Mouse (Mus musculus): ENCODE measurements around the gene Snrpa.

Gene Snrpa

DNA sequence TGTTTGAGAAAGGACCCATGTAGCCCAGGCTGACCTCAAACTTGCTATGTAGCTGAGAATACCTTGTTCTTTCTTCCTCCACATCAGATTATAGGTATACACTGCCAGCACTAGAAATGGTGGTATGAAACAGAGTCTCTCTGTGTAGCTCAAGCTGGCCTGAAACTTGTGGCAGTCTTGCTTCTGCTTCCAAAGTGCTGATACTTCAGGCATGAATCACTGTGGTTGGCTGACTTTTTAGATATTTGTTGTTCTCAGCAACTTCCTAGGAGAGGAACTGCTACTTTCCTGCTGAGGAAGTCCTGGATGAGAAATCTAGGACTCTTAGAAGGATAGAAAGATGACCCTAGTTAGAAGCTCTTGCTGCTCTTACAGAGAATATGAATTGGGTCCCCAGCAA lies 2.3 kb upstream of the Snrpa start:
- DNase-seq = no peak

DNA sequence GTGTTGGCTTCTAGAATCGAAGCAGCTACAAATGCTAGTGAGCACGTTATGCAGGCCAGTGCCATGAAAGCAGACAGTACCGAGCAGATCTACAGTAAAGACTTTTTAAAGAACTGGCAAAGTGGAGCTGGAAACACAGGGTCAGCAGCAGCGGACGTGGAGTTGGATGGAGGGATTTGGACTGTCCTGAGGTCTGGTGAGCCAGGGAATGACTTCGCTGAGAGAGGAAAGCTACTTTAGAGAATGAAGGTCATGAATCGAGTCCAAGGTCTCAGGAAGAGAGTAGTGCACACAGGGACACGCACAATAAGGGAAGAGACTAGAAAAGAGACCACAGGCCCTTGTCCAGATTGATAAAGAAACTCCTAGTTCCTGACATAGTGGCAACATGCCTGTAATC lies 1.6 kb upstream of the Snrpa start:
- DNase-seq = no peak

DNA sequence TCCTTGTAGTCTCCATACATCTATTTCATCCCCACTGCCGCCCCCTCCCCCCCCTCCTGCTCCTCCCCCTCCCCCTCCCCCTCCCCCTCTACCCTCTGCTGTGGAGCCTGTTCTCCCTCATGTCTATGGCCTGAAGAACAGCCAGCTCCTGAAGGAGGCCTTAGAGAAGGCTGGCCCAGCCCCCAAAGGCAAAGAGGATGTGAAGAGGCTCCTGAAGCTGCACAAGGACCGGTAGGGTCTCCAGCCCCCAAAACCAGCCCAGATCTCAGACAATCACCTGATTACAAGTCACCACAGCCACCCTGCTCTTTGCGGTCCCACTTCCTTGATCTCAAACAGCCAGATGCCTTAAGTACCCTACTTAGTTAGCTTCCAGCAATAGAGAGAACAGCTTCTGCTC lies 1.1 kb upstream of the Snrpa start:
- DNase-seq = no peak

DNA sequence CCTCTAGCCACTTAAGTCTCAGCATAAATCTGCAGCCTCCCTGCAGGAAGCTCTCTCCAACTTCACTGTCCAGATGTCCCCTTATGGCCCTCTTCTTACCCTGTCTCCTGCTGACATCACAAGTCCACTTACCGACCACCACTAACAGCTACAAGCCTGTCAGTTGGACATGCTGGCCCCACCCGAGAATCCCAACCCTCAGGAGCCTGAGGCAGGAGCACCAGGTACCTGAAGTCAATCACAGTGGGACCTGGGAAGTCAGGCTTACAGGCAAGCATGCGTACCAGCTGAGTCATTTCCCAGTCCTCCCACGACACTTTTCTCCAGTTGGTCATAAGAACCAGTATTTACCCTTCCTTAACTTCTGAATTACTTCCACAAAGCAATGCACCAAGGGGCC lies 2.3 kb downstream of the Snrpa start:
- DNase-seq = no peak

DNA sequence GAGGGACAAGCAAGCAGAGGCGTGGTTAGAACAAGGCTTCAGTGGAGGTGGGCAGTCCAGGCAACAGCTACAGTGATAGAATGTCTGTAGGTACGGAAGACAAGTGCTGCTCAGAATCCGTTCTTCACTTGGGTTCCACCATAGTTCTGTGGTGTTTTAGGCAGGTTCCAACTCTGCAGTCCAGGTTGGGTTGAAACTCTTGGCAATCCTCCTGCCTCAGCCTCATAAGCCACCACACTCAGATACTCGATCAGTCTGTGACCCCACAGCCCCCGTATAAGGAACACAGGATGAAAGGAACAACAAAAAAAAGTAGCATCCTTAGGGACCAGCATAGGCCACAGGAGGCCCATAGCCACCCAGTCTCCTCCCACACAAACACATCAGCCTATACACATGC lies 3.6 kb downstream of the Snrpa start:
- no peak for DNase-seq

DNA sequence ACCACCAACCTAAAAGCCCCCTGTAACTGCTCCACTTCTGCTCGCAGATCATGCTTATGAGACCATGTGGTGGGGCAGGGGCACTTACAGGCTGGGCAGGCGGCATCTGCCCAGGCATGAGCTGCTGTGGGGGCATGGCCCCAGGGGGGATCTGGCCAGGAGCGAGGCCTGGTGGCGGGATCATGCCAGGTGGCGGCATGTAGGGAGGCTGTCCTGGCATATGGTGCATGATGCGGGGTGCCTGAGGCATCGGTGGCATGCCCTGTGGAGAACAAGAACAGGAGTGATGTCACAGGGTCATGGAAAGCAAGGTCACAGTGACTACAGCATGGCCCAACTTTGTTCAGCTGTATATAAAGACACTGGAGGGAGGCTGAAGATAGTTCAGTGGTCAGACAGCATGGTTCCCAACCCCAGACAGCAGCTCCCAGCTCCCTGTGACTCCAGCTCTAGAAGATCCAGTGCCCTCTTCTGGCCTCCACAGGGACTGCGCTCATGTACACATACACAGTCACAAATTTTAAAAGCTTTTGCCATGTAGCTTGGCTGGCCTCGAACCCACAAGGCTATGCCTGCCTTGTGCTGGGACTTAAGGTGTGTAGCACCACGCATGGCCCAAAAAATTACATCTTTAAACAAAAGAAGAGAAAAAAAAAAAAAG lies 6.7 kb downstream of the Snrpa start:
- no peak for DNase-seq

DNA sequence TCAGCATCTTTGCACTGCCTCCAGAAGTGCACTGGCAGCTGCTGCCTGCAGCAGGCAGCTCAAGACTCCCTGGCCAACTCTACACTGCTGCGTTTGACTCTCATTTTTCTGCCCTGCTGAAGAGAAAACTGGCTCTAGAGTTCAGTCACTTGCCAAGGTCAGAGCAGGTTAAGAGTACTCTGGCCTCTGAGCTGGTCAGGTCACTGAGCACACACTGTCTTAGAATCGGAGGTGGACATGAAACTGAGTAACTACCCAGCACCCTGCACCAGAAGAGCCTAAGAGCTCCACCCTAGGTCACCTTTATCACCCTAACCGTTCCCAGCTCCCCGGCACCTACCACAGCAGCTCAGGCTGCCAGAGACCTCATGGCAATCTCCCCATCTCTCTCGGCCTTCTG lies 10.1 kb downstream of the Snrpa start:
- DNase-seq = no peak

DNA sequence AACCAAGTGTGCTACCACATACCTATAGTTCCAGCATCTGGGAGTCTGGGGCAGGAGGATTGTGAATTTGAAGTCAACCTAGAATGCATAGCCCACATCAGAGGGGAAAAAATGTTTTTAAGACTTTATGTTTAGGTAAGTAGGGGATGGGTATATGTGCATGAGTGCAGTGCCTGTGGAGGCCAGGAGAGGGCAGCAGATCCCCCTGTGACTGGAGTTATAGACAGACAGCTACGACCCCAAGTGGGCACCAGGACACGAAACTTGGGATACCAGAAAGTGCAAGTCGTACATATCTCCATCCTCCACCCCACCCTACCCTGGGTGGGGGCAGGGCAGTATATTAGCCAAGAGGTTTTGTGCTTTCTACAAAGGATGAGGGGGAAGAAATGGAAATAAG lies 11.1 kb downstream of the Snrpa start:
- DNase-seq = no peak

DNA sequence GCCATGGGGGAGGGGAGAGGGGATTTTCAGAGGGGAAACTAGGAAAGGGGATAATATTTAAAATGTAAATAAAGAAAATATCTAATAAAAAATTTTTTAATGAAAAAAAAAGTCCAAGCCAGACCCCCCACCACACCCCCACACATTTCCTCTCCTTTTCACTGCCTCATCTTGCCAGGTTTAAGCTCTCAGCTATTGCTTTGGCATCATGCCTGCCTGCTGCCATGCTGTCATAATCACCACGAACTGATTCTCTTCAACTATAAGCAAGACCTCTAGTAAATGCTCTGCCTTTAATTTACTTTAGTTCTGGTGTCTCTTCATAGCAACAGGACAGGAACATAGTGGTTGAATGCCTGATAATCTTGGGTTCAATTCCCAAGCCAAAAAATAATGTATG lies 13.6 kb downstream of the Snrpa start:
- no peak for DNase-seq

DNA sequence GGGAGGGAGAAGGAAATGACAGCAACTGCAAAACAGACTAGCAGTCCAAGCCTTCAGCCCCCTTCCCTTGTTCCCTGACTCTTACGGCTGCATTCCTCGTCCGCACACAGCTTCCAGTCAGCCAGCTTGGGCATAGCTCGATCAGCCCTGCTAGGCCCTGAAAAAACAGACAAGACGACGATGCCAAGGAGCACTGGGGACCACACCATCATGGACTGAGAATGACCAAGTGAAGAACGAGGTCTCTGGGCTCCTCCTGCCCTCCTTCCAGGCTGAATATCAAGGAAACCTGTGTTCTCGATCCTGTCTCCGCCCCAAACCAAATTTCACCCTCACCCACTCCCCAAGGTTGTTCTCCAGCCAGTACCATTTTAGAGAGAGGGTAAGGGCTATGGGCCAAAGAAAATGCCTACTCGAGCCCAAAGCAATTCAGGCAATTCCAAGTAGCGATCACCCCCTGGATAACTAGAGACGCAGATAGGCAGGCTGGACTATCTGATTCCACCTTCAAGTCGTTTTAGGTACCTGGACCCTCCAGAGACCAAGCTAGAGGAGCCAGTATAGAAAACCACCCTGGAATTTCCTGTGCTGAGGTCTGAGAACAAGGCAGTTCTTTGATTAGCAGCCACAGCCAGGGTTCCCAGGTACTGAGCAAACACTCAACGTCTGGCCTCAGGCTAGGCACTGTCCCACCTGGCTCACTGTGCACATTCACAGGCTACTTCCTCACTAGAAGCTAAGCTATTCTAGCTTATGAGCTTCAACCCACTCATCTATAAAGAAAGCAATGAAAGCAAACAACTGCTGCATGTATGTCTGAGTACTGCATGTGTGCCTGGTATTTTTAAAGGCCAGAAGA lies 15.0 kb downstream of the Snrpa start, which contains the start of the genes Gm21983 and Mia:
TSS of gene Gm21983 (minus strand) at position 250 of the 859 bp plus-strand sequence.
TSS of gene Mia (minus strand) at position 321 of the 859 bp plus-strand sequence.
- no peak for DNase-seq

DNA sequence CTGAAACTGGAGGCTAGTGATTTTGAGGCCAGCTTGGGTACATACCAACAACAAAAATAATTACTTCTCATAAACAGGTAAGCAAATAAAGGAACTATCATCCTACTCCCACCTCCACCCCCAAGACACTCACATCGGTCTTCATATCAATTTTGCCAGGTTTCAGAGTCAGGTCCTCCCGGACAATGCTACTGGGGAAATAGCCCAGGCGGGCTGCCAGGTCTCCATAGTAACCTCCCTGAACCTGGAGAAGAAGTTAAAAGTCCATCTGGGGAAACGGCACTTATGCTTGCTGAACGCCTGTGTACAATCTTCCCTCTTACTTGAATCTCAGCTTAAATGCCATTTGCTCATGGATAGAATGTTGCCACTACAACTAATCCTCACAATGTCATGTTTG lies 16.0 kb downstream of the Snrpa start:
- no peak for DNase-seq

DNA sequence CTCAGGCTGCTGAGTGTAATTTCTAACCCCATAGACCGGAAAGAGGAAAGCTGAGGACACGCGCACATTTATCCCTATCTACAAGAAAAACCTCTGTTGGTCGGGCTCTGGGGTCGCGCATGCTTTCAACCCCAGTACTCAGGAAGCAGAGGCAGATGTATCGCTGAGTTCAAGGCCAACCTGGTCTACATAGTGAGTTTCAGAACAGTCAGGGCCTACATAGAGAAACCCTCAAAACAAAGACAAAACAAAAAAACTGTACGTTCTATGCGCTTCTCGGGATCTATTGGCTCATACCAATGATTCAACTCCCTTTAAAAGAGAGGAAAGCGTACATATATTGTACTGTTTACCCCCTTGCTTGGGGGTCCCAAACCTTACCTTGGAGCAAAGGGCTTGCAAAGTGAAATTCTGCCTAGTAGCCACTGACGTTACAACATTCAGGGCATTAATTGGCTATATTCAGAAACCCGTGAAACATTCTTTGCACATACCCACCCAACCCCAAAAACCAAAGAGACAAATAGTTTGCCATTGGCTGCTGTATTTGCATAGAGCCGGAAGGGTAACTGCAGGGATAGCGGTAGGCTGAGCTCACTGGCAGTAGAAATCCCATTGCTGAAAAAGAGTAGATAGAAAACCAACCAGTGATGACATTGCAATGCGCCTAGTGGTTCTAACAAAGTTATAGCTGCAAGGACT lies 16.7 kb downstream of the Snrpa start:
- DNase-seq = no peak

DNA sequence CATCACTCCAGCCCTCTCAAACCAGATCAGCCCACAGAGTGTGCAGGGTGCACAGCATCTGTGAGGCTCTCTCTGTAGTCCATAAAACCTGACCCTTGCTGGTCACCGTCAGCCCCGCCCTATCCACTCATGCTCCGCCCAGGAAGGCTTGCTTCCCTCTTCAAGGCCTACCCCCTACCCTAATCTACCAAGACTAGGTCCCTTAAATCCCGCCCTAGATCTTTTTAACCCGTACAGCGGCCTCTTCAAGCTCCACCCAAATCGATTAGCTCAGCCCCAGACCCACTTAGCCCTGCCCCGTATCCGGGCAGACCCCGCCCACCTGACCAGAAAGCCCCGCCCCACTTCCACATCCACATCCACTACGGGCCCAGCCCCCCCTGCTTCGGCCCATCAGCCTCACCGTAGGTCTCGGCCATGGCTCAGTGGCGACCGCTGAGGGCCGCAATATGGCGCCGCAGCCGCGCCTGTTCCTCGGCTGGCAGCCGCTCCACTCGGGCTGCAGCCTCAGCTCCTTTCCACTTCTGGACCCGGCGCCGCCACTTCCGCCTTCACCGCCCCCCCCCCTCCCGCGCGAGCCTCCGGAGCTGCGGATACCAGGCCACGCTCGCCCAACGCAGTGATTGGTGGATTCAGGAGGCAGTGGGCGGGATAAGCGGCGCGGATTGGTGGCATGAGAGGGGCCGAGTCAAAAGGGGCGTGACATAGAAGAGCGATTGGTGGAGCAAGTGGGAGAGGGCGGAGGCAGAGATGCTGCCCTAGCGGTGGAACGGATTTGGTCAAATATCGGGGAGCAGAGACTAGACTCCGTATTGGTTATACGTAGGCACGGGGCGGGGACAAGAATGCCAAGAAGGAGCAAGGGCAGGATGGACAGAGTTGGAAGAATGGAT lies 17.5 kb downstream of the Snrpa start, which contains the start of gene Rab4b:
TSS of gene Rab4b (minus strand) at position 573 of the 893 bp plus-strand sequence.
- peak; percentile 100 for DNase-seq

DNA sequence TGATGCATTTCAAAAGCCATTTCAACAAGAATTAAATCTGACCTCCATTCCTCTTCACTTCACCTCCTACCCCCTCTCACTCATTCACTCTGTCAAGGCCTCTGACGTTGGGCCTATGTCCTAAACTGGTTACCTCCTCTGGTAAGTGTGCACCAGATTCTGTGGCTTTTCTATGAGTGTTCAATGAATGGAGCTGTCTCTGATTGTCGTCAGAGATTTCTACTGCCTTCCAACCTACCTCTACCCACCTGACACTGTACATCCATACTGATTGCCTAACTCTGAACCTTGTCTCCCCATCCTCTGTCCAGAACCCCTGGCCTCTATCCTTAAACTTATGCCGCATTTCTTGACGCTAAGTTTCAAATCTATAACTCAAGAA lies 18.1 kb downstream of the Snrpa start:
- no peak for DNase-seq

DNA sequence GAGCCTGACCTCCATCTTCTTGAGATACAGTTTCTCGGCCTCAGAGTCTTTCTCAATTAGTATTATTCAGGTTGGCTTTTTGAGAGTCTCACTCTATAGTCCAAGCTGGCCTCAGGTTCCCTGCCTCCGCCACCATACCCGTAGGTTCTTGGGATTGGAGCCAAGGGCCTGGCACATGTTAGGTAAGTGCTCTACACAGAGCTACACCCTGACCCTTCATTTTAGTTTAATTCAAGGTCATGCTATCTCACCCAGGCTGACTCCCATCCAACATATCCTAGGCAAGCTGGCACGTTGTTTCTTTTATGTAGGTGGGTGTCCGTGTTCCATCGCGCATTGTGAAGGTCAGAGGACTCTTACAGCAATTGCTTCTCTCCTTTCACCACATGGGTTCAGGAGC lies 21.2 kb downstream of the Snrpa start:
- no peak for DNase-seq

DNA sequence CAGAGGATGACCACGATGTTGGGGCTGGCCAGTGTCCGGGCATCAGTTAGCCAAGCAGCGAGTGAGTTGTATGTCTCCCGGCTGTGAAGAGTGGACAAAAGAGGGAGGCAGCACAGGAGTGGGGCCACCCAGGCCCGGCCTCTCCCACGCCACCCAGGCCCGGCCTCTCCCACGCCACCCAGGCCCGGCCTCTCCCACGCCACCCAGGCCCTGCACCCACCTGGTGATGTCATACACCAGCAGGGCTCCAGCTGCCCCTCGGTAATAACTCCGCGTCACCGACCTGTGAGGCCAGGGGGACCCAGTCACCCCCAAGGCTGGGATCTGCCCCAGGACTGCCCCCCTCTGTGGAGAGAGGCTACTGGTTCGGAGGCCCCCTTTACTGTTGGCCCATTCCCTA lies 21.6 kb downstream of the Snrpa start:
- no peak for DNase-seq

DNA sequence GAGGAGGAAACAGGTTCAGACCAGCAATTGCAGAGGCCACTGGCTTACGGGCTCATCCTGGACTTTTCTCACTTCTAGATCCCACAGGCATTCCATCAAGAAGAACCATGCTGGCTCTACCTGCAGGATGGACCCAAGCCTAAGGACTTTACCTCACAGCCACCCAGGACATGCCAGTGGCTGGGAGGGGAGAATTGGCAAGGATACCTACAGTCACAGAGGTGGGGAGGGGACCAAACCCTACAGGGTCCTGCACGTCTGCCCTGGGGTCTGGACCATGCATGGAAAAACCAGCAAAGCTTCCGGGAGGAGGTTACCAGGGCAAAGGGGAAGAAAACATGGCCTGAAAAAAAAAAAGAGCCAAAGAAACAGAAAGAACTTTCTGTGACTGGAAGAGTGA lies 25.1 kb downstream of the Snrpa start:
- peak; percentile 26 for DNase-seq

DNA sequence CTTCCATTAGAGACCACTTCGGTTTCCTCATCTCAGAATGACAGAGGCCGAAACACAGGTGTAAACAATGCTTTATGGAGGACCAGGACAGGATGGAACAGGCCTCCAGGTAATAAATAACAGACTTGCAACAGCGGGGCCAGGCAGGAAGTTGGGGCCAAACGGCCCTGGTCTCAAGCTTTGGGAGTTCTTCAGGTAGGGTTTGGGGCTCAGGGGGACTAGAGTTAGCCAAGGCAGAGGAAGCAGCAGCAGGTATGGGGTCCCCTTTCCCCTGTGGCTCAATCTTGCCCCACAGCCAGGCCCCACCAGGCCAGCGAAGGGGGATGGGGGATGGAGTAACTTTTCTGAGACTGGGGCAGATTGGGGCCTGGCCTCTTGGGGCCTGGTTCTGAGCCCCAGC lies 27.7 kb downstream of the Snrpa start:
- peak; percentile 52 for DNase-seq

DNA sequence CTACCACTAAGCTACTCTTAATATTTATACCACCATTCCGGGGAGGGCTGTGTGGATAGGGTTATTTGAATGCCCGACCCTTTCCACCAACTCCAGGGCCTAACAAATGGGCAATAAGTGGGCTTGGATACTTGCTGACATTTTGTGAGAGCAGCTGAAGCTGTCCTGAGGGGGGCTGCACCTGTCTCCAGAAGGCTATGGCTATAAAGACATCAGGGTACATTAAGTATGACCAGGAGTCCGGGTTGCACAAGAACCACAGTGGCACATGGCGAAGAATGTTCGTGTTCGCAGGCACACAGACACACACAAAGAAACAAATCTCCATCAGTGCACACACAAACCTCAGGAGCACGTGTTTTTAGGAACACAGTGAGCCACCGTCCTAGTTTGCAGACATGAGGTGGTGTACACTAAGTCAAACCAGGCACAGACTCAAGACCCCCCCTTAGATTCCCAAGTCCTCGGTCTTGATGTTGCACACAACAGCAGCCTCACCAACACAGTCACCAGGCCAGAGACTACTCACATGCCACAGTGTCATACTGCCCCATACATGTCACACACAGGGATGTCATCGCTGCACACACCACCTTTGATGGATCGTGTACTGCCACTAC lies 28.5 kb downstream of the Snrpa start:
- no peak for DNase-seq

DNA sequence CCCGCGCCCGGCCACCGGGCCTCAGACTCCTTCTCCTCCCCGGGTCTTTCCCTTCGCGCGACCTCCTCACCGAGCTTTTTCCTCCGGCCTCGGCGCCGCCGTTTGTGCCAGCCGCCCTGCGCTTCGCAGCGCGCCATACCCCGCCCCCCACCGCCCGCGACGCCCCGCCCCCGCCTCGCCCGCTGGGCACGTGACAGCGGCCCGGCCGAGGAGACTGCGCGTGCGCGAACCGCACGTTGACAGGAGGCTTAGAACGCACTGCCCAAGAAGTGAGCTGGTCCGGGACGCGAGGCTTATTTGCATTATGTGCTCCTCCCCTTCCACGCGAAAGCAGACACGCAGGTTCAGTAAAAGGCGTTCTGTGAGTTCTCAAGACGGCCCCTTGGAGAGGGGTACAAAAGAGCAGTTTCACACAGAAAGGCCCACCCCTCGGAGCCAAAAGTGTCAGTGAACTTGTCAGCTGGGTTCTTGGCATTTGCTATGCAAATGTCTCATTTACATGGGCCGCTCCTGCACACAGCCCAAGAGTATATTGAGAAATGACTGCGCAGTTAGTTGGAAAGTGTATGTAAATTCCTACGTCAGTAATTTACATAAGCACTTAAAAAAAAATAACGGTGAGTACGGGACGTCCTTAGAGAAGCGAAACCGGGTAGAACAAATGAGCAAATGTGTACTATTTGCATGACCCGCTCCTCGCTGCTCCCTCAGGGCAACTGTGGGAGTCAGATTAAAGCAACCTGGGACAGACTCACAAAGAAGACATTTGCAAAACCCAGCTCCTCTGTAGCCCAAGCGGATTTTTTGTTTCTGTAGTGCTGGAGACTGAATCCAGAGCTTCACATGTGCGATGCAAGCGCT lies 29.2 kb downstream of the Snrpa start, which contains the start of gene Egln2:
TSS of gene Egln2 (minus strand) at position 189 of the 861 bp plus-strand sequence.
- DNase-seq = peak; percentile 95

DNA sequence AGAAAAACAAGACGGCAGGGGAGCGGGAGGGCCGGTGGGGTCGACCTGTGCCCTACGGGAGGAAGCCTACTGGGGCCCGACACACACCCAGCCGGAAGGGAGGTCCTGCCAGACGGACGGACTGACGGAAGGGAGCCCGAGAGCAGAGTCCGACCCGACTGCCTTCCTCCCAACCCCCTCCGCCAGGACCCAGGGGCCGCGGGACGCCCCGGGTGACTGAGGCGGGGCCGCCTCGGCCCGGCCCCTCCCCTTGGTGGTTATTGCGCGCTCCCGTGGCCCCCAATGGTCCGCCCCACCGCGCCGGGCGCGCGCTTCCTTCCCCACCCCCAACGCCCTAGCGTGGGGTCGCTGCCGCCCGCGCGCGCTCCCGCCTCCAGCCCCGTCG lies 29.9 kb downstream of the Snrpa start:
- DNase-seq = peak; percentile 81

Data from cerebellum, adult 9-10 months (tissue).